Mouse (Mus musculus) cerebellum, adult 2 months (tissue): Measurements from ENCODE around the gene Prn.

Experiments
- CTCF ChIP-seq: fragments of 200-500 bp; IDR thresholded peaks from 2 replicates; pipeline ENCODE4 v1.5.1; 2011; ENCODE audit warnings: low read depth, mild to moderate bottlenecking, control low read depth, low read length, moderate library complexity, borderline replicate concordance; ENCODE audit not compliant: insufficient read depth
- POLR2A ChIP-seq: fragments of 200-500 bp; IDR thresholded peaks from 2 replicates; pipeline ENCODE4 v1.6.1; 2011; ENCODE audit warnings: low read length, control low read depth, borderline replicate concordance; ENCODE audit not compliant: insufficient read depth

DNA sequence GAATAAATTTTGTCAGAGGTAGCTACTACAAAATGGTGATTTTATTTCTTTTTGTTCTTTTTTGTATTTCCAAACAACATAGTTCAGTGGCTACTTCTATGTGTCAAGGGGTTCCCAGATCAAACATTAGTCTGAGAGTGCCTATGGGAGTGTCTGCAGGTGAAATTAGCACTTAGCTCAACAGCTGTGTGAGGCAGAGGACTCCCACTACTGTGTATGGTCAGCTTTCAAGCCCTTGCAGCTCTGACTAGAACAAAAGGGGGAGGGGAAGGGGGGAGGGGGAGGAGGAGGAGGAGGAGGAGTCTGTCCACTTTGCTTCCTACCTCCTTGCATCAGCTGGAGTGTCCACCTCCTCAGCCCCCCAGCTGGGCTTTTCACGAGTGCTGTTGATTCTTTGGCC, 34.6 kb downstream of the Prn start:
- TF ChIP-seq POLR2A (no peak), CTCF (no peak)
